Mouse (Mus musculus): ENCODE data around the gene Lrrc10b. TPM values are rescaled to one million over a fixed set of nuclear protein-coding genes. Genes with fewer than 3 reads are reported as not detected.

Lrrc10b gene
- polyA plus RNA-seq, 1 experiment from 2014 or later = 0.32 TPM

DNA sequence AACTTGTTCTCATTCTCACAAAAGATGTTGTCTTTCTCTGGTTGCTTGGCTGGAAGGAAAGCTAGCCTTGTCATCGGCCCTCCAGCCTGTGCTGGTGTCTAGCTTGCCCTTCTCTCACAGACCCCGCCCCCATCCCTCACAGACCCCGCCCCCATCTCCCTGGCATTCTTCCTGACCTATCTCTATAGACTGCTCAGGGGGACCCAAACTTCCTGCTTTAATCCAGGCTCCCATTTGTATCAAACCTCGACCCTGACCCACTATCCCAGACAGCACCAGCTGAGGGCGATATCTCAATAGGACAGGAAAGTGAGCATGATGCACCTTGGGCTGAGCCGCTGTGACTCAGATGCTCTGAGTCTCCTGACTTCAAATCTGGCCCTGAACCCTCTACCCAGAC, 16.5 kb upstream of the Lrrc10b start:
- Histone ChIP-seq H3K9me3 (replicated peaks; ENCODE audit: control insufficient read depth, low read length) (no peaks in the 10 kb centered on the region), H3K36me3 (ENCODE audit: control insufficient read depth, insufficient read depth, low read length) (no peaks in the 10 kb centered on the region), H3K4me3 (replicated peaks; ENCODE audit: low read length) (no peak overlapping the region), H3K4me2 (ENCODE audit: low read depth, low read length) (no peak overlapping the region), H3K27me3 (ENCODE audit: control insufficient read depth, insufficient read depth, low read length) (no peaks in the 10 kb centered on the region), H3K9ac (ENCODE audit: low read length) (no peak overlapping the region), H3K27ac (ENCODE audit: low read length) (no peak overlapping the region), H3K4me1 (ENCODE audit: control insufficient read depth, insufficient read depth, low read length) (0 out of 2 replicates have a peak, but pooled peaks cover 4% of the 10 kb centered on the region)
- WGBS = 16% methylated on average over 6 of the region's 6 CpGs
- ATAC-seq (ENCODE audit: insufficient read depth, low FRiP score) = no peak

DNA sequence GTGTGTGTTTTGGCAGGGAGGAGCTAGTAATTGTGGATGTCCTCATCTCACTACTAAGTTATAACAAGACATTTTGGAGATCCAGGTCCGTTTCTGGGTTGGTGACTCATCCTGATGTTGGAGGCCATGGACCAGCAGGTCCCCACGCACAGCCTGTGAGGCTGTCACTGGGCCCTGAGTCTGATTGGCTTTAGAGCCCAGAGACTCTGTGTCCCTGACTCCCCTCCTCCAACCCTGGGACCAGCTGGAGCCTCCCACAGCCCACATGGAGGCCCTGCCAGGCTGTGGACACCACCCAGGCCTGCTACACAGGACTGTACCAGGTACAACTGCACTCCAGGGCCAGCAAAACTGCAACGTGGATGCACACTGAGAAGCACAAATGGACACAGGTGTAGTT, 15.7 kb upstream of the Lrrc10b start:
- H3K9me3 ChIP-seq (replicated peaks; ENCODE audit: control insufficient read depth, low read length) = no peaks in the 10 kb centered on the region
- no peak overlapping the region for H3K4me2 ChIP-seq (ENCODE audit: low read depth, low read length)
- H3K27me3 ChIP-seq (ENCODE audit: control insufficient read depth, insufficient read depth, low read length) = no peaks in the 10 kb centered on the region
- H3K4me3 ChIP-seq (replicated peaks; ENCODE audit: low read length) = no peak overlapping the region
- no peak for ATAC-seq (ENCODE audit: insufficient read depth, low FRiP score)
- 0 out of 2 replicates have a peak, but pooled peaks cover 4% of the 10 kb centered on the region for H3K4me1 ChIP-seq (ENCODE audit: control insufficient read depth, insufficient read depth, low read length)
- WGBS = 74% methylated on average over 3 of the region's 3 CpGs
- H3K27ac ChIP-seq (ENCODE audit: low read length) = no peak overlapping the region
- no peak overlapping the region for H3K9ac ChIP-seq (ENCODE audit: low read length)
- H3K36me3 ChIP-seq (ENCODE audit: control insufficient read depth, insufficient read depth, low read length) = no peaks in the 10 kb centered on the region

DNA sequence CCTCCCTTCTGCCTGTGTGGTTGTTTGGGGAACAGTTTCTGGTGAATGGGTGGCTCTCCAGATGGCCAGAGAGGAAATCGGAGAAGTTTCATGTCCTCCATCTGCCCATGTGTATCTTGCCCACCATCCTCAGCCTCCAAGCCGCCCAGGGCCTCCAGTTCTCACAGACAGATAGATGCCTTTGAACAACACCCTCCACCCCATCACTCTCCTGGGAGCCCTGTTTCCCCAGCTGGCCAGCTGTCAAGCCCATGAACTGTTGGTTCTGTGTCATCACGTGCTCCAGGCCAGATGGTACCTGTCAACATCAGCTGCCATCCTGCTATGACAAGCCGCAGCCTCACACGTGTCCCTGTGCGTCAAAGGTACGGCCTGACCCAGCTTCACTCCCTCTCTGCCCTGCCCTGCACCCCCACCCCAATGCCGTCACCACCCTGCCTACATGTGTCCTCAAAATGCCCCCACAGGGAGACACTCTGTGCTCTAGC, 11.9 kb upstream of the Lrrc10b start:
- Histone ChIP-seq H3K4me3 (replicated peaks; ENCODE audit: low read length) (no peak overlapping the region), H3K4me2 (ENCODE audit: low read depth, low read length) (no peak overlapping the region), H3K4me1 (ENCODE audit: control insufficient read depth, insufficient read depth, low read length) (0 out of 2 replicates have a peak, but pooled peaks cover 4% of the 10 kb centered on the region), H3K9me3 (replicated peaks; ENCODE audit: control insufficient read depth, low read length) (no peaks in the 10 kb centered on the region), H3K27me3 (ENCODE audit: control insufficient read depth, insufficient read depth, low read length) (no peaks in the 10 kb centered on the region), H3K27ac (ENCODE audit: low read length) (no peak overlapping the region), H3K36me3 (ENCODE audit: control insufficient read depth, insufficient read depth, low read length) (no peaks in the 10 kb centered on the region), H3K9ac (ENCODE audit: low read length) (no peak overlapping the region)
- no peak for ATAC-seq (ENCODE audit: insufficient read depth, low FRiP score)
- 32% methylated on average over 8 of the region's 8 CpGs for WGBS

DNA sequence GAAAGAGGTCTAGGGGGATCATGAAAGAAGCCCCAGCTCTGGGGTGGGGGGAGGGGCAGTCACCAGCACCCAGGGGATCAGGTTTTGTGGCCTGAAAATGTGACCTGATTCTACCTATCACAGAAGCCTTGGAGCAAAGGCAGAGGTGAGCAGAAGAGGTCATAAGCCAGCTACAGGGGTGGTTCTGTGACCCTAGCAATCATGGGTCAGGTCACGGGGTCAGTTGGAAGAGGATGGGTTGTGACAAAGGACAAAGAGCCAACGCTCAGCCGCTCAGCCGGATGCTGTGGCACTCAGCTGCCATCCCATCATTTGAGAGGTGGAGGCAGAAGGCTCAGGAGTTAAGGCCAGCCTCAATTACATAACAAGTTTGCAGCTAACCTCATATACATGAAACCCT, 7.2 kb upstream of the Lrrc10b start:
- H3K4me2 ChIP-seq (ENCODE audit: low read depth, low read length) = no peak overlapping the region
- H3K9ac ChIP-seq (ENCODE audit: low read length) = no peak overlapping the region
- peaks cover 31% of the 10 kb centered on the region for H3K27me3 ChIP-seq (ENCODE audit: control insufficient read depth, insufficient read depth, low read length)
- H3K4me1 ChIP-seq (ENCODE audit: control insufficient read depth, insufficient read depth, low read length) = 0 out of 2 replicates have a peak, but pooled peaks cover 7% of the 10 kb centered on the region
- WGBS = 37% methylated on average over 4 of the region's 4 CpGs
- no peaks in the 10 kb centered on the region for H3K9me3 ChIP-seq (replicated peaks; ENCODE audit: control insufficient read depth, low read length)
- H3K36me3 ChIP-seq (ENCODE audit: control insufficient read depth, insufficient read depth, low read length) = no peaks in the 10 kb centered on the region
- H3K4me3 ChIP-seq (replicated peaks; ENCODE audit: low read length) = no peak overlapping the region
- H3K27ac ChIP-seq (ENCODE audit: low read length) = no peak overlapping the region
- ATAC-seq (ENCODE audit: insufficient read depth, low FRiP score) = no peak

DNA sequence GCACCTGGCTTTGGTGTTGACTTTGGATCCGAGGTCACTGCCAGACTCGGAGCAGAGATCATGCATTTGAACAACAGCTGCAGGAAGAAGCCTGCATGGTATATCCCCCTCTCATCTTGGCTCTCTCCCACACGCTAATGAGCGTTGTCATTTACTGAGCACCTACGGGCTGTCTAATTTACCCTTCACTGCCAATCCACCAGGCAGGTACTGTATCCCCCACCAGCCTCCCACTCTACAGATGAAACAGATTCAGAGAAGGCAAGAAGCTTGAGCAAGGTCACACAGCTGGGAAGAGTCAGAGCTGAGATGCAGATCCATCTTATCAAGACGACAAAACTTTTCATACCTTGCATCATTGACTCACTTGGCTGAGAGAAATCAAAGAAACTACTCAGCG, 4.3 kb upstream of the Lrrc10b start:
- H3K27me3 ChIP-seq (ENCODE audit: control insufficient read depth, insufficient read depth, low read length) = peaks cover 54% of the 10 kb centered on the region
- no peak overlapping the region for H3K4me2 ChIP-seq (ENCODE audit: low read depth, low read length)
- no peak for ATAC-seq (ENCODE audit: insufficient read depth, low FRiP score)
- H3K9me3 ChIP-seq (replicated peaks; ENCODE audit: control insufficient read depth, low read length) = no peaks in the 10 kb centered on the region
- H3K4me3 ChIP-seq (replicated peaks; ENCODE audit: low read length) = no peak overlapping the region
- H3K9ac ChIP-seq (ENCODE audit: low read length) = no peak overlapping the region
- H3K36me3 ChIP-seq (ENCODE audit: control insufficient read depth, insufficient read depth, low read length) = no peaks in the 10 kb centered on the region
- no peak overlapping the region for H3K27ac ChIP-seq (ENCODE audit: low read length)
- 36% methylated on average over 7 of the region's 7 CpGs for WGBS
- H3K4me1 ChIP-seq (ENCODE audit: control insufficient read depth, insufficient read depth, low read length) = peaks cover 12% of the 10 kb centered on the region

DNA sequence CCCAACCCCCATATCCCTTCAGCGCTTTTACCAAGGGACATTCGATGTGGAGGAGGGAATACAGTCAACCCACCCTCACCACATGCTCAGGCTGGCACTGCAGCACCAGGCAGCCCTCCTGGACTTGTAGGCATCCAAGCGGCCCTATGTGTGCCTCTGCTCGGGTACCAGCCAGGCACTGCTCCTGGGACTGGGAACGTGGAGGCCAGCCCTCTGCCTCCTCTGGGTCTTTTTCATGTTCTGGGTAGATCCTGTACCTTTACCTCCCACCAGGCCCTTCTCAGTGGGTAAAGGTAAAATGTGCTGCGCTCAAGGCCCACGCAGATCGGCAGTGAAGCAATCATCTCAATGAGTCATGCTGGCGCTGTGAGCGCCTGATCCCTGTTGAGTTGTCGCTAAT, 2.6 kb upstream of the Lrrc10b start:
- H3K27me3 ChIP-seq (ENCODE audit: control insufficient read depth, insufficient read depth, low read length) = peaks cover 70% of the 10 kb centered on the region
- no peak overlapping the region for H3K4me3 ChIP-seq (replicated peaks; ENCODE audit: low read length)
- ATAC-seq (ENCODE audit: insufficient read depth, low FRiP score) = no peak
- H3K27ac ChIP-seq (ENCODE audit: low read length) = no peak overlapping the region
- H3K9ac ChIP-seq (ENCODE audit: low read length) = no peak overlapping the region
- no peaks in the 10 kb centered on the region for H3K36me3 ChIP-seq (ENCODE audit: control insufficient read depth, insufficient read depth, low read length)
- no peaks in the 10 kb centered on the region for H3K9me3 ChIP-seq (replicated peaks; ENCODE audit: control insufficient read depth, low read length)
- 58% methylated on average over 11 of the region's 11 CpGs for WGBS
- no peak overlapping the region for H3K4me2 ChIP-seq (ENCODE audit: low read depth, low read length)
- peaks cover 16% of the 10 kb centered on the region for H3K4me1 ChIP-seq (ENCODE audit: control insufficient read depth, insufficient read depth, low read length)

DNA sequence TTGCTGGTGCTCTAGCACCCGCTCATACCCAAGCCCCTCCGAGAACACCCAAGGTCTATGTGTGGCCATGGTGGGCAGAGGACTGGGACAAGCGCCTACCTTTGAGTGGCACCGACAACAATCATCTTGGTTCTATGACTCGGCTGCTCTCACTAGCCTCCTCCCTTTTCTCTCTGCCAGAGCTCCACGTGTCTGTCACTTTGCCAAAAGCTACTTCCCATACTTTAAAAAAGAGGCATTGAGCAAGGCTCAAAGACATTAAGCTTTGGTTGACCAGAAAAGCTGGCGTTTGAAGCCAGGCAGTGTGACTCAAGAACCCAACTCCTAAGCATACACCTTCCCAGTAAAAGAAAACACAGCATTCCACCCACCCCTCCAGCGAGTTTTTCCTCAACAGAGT, 823 bp upstream of the Lrrc10b start:
- Histone ChIP-seq H3K4me3 (replicated peaks; ENCODE audit: low read length) (peak overlapping the region; percentile 49), H3K4me2 (ENCODE audit: low read depth, low read length) (peak overlapping the region; percentile 70), H3K9me3 (replicated peaks; ENCODE audit: control insufficient read depth, low read length) (no peaks in the 10 kb centered on the region), H3K4me1 (ENCODE audit: control insufficient read depth, insufficient read depth, low read length) (peaks cover 16% of the 10 kb centered on the region), H3K9ac (ENCODE audit: low read length) (no peak overlapping the region; the same call in 1 of the 2 replicates), H3K27ac (ENCODE audit: low read length) (no peak overlapping the region), H3K27me3 (ENCODE audit: control insufficient read depth, insufficient read depth, low read length) (peaks cover 78% of the 10 kb centered on the region), H3K36me3 (ENCODE audit: control insufficient read depth, insufficient read depth, low read length) (no peaks in the 10 kb centered on the region)
- 11% methylated on average over 8 of the region's 8 CpGs for WGBS
- ATAC-seq (ENCODE audit: insufficient read depth, low FRiP score) = no peak

DNA sequence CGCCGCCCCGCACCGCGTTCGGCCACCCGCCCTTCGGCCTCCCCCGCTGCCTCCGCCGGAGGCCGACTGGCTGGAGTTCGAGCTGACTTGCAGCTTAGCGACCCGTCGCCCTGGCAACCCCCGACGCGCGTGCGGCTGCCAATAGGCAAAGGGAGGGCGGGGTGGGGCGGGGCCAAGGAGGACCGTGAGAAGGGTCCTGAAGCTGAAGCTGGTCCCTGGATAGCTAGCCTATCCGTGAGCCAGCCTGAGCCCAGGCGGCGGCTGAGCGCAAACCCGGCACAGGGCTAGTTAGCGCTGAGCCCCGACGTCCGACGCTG, 169 bp upstream of the Lrrc10b start:
- H3K4me3 ChIP-seq (replicated peaks; ENCODE audit: low read length) = peak overlapping the region; percentile 49
- H3K27me3 ChIP-seq (ENCODE audit: control insufficient read depth, insufficient read depth, low read length) = peaks cover 75% of the 10 kb centered on the region
- peak overlapping the region; percentile 70 for H3K4me2 ChIP-seq (ENCODE audit: low read depth, low read length)
- peak overlapping the region; percentile 64 for H3K9ac ChIP-seq (ENCODE audit: low read length)
- peaks cover 16% of the 10 kb centered on the region for H3K4me1 ChIP-seq (ENCODE audit: control insufficient read depth, insufficient read depth, low read length)
- no peaks in the 10 kb centered on the region for H3K9me3 ChIP-seq (replicated peaks; ENCODE audit: control insufficient read depth, low read length)
- ATAC-seq (ENCODE audit: insufficient read depth, low FRiP score) = peak; percentile 83
- H3K27ac ChIP-seq (ENCODE audit: low read length) = no peak overlapping the region
- no peaks in the 10 kb centered on the region for H3K36me3 ChIP-seq (ENCODE audit: control insufficient read depth, insufficient read depth, low read length)
- 1% methylated on average over 33 of the region's 34 CpGs for WGBS

DNA sequence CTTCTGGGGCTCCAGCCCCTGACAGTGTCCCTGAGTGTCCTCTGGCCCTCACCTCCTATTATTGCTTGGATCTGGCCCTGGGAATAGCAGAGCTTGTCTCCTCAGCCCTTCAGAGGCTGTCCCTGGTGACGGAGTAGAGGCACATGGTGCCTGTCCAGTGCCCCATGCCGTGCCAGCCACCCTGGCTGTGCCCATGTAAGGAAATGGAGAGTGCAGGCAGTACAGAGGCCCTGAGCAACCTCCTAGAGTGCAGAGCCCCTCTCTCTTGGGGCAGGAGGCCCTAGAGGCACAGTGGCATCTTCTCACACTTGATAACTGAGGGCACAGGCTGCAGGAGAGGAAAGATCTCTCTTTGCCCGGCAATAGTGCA, 1.9 kb downstream of the Lrrc10b start:
- Histone ChIP-seq H3K27ac (ENCODE audit: low read length) (no peak overlapping the region), H3K9me3 (replicated peaks; ENCODE audit: control insufficient read depth, low read length) (no peaks in the 10 kb centered on the region), H3K4me2 (ENCODE audit: low read depth, low read length) (no peak overlapping the region), H3K4me3 (replicated peaks; ENCODE audit: low read length) (no peak overlapping the region), H3K9ac (ENCODE audit: low read length) (0 out of 2 replicates have a peak overlapping the region, but pooled peaks have one; percentile 35), H3K4me1 (ENCODE audit: control insufficient read depth, insufficient read depth, low read length) (peaks cover 13% of the 10 kb centered on the region), H3K36me3 (ENCODE audit: control insufficient read depth, insufficient read depth, low read length) (no peaks in the 10 kb centered on the region), H3K27me3 (ENCODE audit: control insufficient read depth, insufficient read depth, low read length) (peaks cover 60% of the 10 kb centered on the region)
- no peak for ATAC-seq (ENCODE audit: insufficient read depth, low FRiP score)
- 62% methylated on average over 3 of the region's 3 CpGs for WGBS
